23 mouse cellular contexts compared by ENCODE assay signal in genomic region chr13:70621509-70621908, GRCm38 (mm10).
"Had no signal": no experiment of that assay in that cellular context is flagged by ENCODE, and none has a peak within 500 bp of the region (broad histone marks: within the 10 kb centered on the region; RNA-seq: fewer than 3 reads in every experiment).

No protein-coding gene starts in this region.

- H3K4me2 ChIP-seq: heart, embryonic 12.5 days; hindbrain, embryonic 12.5 days; hindbrain, embryonic 14.5 days; limb, embryonic 13.5 days; limb, embryonic 15.5 days; liver, embryonic 12.5 days had no signal

- H3K4me3 ChIP-seq: heart, adult 2 months; heart, embryonic 12.5 days; hindbrain, embryonic 10.5 days; hindbrain, embryonic 12.5 days; limb, embryonic 13.5 days; limb, embryonic 15.5 days; liver, embryonic 12.5 days had no signal

- DNase-seq: gastrocnemius, postnatal 10 days; gastrocnemius, postnatal 25 days; heart, adult 2 months; heart, postnatal 10 days; heart, postnatal 4 days; kidney, adult 18-20 months; kidney, adult 8-10 months; kidney, postnatal 10 days; kidney, postnatal 25 days; layer of hippocampus, adult 9-11 months; layer of hippocampus, postnatal 36 days; left cerebral cortex, postnatal 4 days had no signal

- H3K27me3 ChIP-seq: heart, embryonic 12.5 days; hindbrain, embryonic 12.5 days; limb, embryonic 13.5 days; limb, embryonic 15.5 days; liver, embryonic 12.5 days had no signal

- H3K27ac ChIP-seq: heart, adult 2 months; hindbrain, embryonic 10.5 days; hindbrain, embryonic 12.5 days; hindbrain, embryonic 14.5 days; limb, embryonic 13.5 days; limb, embryonic 15.5 days; liver, embryonic 12.5 days; liver, embryonic 14.5 days had no signal

- H3K9me3 ChIP-seq: heart, embryonic 12.5 days; hindbrain, embryonic 10.5 days; hindbrain, embryonic 12.5 days; limb, embryonic 13.5 days; limb, embryonic 15.5 days; liver, embryonic 12.5 days had no signal

- H3K9ac ChIP-seq: heart, embryonic 12.5 days; hindbrain, embryonic 12.5 days; hindbrain, embryonic 14.5 days; limb, embryonic 13.5 days; limb, embryonic 15.5 days; liver, embryonic 12.5 days; liver, embryonic 14.5 days had no signal

- H3K4me1 ChIP-seq: hindbrain, embryonic 10.5 days; hindbrain, embryonic 12.5 days; limb, embryonic 13.5 days; limb, embryonic 15.5 days had no signal

- ATAC-seq: hindbrain, embryonic 16.5 days; inflammation-experienced regulatory T-cells, adult 6 months; intestine, embryonic 16.5 days; liver, embryonic 12.5 days had no signal
